Mouse (Mus musculus) ES-Bruce4 (cell line): Measurements from ENCODE around the gene Atp8b5. TPM values are rescaled to one million over a fixed set of nuclear protein-coding genes. Genes with fewer than 3 reads are reported as not detected.

Source experiments
- H3K27ac ChIP-seq: 2 replicates; pipeline ENCODE4 v1.5.1; 2012; ENCODE audit warnings: low read length, inconsistent platforms; ENCODE audit not compliant: insufficient read depth
- H3K27me3 ChIP-seq: 2 replicates; pipeline ENCODE4 v1.6.1; 2012; ENCODE audit warnings: mild to moderate bottlenecking, low read length, inconsistent platforms; ENCODE audit not compliant: control insufficient read depth, poor library complexity, insufficient read depth, severe bottlenecking
- H3K36me3 ChIP-seq: 2 replicates; pipeline ENCODE4 v1.6.1; 2012; ENCODE audit warnings: inconsistent platforms, mild to moderate bottlenecking, low read length, moderate library complexity; ENCODE audit not compliant: control insufficient read depth, poor library complexity, insufficient read depth, severe bottlenecking
- H3K4me1 ChIP-seq: one replicate; pipeline ENCODE4 v1.8.1; 2011; ENCODE audit warnings: low read length; ENCODE audit not compliant: control insufficient read depth, insufficient read depth
- H3K4me3 ChIP-seq: 2 replicates; pipeline ENCODE4 v1.5.1; 2011; ENCODE audit warnings: low read depth, mild to moderate bottlenecking, low read length
- H3K9ac ChIP-seq: 2 replicates; pipeline ENCODE4 v1.6.1; 2012; ENCODE audit warnings: low read depth, mild to moderate bottlenecking, inconsistent platforms; ENCODE audit not compliant: poor library complexity, severe bottlenecking
- H3K9me3 ChIP-seq: replicated peaks from 2 replicates; pipeline ENCODE4 v1.6.1; 2012; ENCODE audit warnings: mild to moderate bottlenecking, low read length, inconsistent platforms; ENCODE audit not compliant: control insufficient read depth, poor library complexity, insufficient read depth, severe bottlenecking
- CTCF ChIP-seq: IDR thresholded peaks from one replicate; pipeline ENCODE4 v1.8.1; 2011; ENCODE audit warnings: low read depth, low read length
- EP300 ChIP-seq: IDR thresholded peaks from 2 replicates; pipeline ENCODE4 v1.6.1; 2011; ENCODE audit warnings: low read depth, low read length; ENCODE audit not compliant: insufficient read depth
- POLR2A ChIP-seq: IDR thresholded peaks from one replicate; pipeline ENCODE4 v1.8.1; 2011; ENCODE audit warnings: low read length; ENCODE audit not compliant: insufficient read depth
- polyA plus RNA-seq: library from polyadenylated mRNA; stranded (reverse); fragments of >200 nt; gene quantifications from 2 replicates; pipeline ENCODE4 v1.2.4, GENCODE M21; 2011; ENCODE audit warnings: low read depth; ENCODE audit not compliant: missing spikeins, insufficient read depth, insufficient read length

Atp8b5 gene
- polyA plus RNA-seq, 1 experiment, result 0.21 TPM

DNA sequence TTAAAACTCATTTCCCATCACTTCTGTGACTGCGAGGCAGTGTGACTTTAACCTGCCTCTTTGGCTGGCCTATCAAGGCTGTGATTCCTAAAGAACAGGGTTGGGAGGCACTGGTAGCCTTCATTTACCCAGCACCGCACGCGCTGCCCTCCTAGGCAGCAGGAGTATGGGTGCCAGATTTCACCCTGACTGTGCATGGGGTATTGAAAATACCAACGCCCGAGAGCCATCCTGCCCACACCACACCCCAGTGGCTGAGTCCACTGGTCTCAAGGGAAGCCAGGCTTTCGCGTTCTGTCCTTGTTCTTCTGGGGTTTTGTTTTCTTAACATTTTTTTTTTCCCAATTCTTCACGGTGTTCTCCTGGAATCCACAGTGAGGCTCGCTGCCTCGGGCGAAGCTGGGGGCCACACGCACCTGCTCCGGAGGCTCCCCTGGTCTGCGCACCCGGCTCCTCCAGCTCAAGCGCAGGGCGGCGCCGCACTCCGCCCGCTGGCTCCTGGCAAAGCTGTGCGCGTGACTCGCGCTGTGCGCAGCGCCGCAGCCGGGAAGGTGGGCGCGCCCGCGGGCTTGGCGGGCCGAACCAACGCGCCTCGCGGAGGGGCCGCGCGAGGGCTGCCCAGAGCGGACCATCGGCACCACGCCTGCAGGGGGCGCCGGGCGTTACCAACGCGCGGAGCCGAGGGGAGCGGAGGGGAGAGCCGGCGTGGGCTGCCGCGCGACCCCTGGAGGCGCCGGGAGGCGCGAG lies 114.6 kb downstream of the Atp8b5 start, which contains the start of gene Rusc2:
TSS of gene Rusc2 (plus strand) at position 572 of the 747 bp plus-strand sequence.
- no peak within 1 kb of the TSS for H3K27ac ChIP-seq
- no peaks in the 10 kb centered on the region for H3K36me3 ChIP-seq
- H3K9ac ChIP-seq, result peak within 1 kb of the TSS; percentile 55
- H3K27me3 ChIP-seq, result no peaks in the 10 kb centered on the region
- no peaks in the 10 kb centered on the region for H3K9me3 ChIP-seq
- H3K4me3 ChIP-seq, result peak within 1 kb of the TSS; percentile 61
- TF ChIP-seq POLR2A (no peak), EP300 (no peak), CTCF (no peak)
- peaks cover 2% of the 10 kb centered on the region for H3K4me1 ChIP-seq

- no peak for TF ChIP-seq EP300
- no peak for TF ChIP-seq CTCF
- TF ChIP-seq POLR2A, result no peak
- Histone ChIP-seq H3K36me3 (no peaks in the 10 kb centered on the region), H3K9me3 (no peaks in the 10 kb centered on the region), H3K4me1 (peaks cover 2% of the 10 kb centered on the region), H3K9ac (peak overlapping the region; percentile 55), H3K27me3 (no peaks in the 10 kb centered on the region), H3K27ac (no peak overlapping the region), H3K4me3 (peak overlapping the region; percentile 61)
Observed at GRCm38 (mm10) chr4:43382155-43383020, 115.4 kb downstream of the Atp8b5 start.

DNA sequence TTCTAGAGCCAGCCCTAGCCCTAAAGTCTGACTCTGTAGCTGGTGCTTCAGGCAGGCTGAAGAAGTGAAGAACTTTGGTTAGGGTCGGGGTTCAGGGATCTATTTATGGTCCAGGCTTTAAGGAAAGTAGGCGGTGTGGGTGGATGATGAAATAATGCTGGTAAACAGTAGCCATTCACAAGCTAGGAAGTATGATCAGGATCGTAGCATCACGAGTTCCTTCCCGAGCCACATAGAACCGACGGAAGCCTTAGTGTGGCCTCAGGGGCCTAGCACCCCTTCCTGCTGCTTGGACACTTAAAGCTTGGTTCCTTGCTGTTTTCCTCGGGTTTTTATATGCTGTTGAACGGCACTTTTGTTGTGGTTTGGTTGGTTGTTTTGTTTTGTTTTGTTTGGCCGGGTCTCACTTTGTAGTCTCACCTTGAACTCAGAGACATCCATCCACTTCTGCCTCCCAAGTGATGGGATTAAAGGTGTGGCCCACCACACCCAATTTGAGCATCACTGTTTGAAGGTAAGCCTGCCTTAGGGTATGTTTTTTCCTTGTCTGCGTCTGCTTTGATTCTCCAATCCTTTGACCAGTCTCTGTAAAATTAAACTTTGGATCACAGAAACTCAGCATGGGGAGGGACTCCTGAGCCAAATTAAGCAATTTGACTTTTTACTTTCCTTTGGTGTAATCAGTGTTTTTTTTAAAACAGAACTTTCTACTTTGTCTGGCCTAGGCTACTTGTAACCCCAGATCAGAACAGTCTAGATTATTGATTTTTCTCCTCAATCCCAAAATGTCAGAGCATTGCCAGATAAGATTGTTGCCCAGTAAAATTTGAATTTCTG lies 116.5 kb downstream of the Atp8b5 start:
- H3K9me3 ChIP-seq, result no peaks in the 10 kb centered on the region

GRCm38 (mm10) chr4:43384083-43384460 lies 117.1 kb downstream of the Atp8b5 start:
- H3K27me3 ChIP-seq, result no peaks in the 10 kb centered on the region
- no peak overlapping the region for H3K4me3 ChIP-seq
- TF ChIP-seq EP300, result no peak
- no peak for TF ChIP-seq CTCF
- no peak for TF ChIP-seq POLR2A
- peaks cover 2% of the 10 kb centered on the region for H3K4me1 ChIP-seq
- no peak overlapping the region for H3K9ac ChIP-seq
- no peak overlapping the region for H3K27ac ChIP-seq
- H3K36me3 ChIP-seq, result no peaks in the 10 kb centered on the region
- no peaks in the 10 kb centered on the region for H3K9me3 ChIP-seq

More for the DNA sequence above, 116.5 kb downstream of the Atp8b5 start:
- Histone ChIP-seq H3K36me3 (no peaks in the 10 kb centered on the region), H3K27ac (no peak overlapping the region), H3K4me1 (peaks cover 2% of the 10 kb centered on the region), H3K4me3 (no peak overlapping the region), H3K9ac (no peak overlapping the region), H3K27me3 (no peaks in the 10 kb centered on the region)
- TF ChIP-seq POLR2A (no peak), CTCF (no peak), EP300 (no peak)

DNA sequence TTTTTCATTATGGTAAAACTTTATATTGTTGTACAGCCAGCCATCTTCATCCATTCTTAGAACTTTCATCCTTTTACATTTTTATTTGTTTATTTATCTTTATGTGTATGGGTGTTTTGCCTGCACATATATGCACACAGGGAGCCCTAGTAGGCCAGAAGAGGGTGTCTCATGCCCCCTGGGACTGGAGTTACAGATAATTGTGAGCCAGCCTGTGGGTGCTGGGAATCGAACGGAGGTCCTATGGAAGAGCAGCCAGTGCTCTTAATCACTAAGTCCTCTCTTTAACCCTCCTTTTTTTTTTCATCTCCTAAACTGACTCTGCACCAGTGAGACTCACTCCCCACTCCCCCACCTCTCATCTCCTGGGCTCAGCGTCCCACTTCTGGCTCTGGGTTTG lies 117.6 kb downstream of the Atp8b5 start:
- no peak overlapping the region for H3K9ac ChIP-seq
- H3K36me3 ChIP-seq, result no peaks in the 10 kb centered on the region
- H3K27me3 ChIP-seq, result no peaks in the 10 kb centered on the region
- no peaks in the 10 kb centered on the region for H3K9me3 ChIP-seq
- H3K27ac ChIP-seq, result no peak overlapping the region
- H3K4me3 ChIP-seq, result no peak overlapping the region
- no peak for TF ChIP-seq CTCF
- peaks cover 3% of the 10 kb centered on the region for H3K4me1 ChIP-seq
